Mouse (Mus musculus): ENCODE results near the gene Mst1. TPM values are rescaled to one million over a fixed set of nuclear protein-coding genes. Genes with fewer than 3 reads are reported as not detected.
A peak's percentile ranks its signal among the peaks of the same experiment; 100 is the strongest.

Mst1 gene
- polyA plus RNA-seq, 1 experiment from 2014 or later = 1.6 TPM

GRCm38 (mm10) chr9:108067199-108067598 lies 13.0 kb upstream of the Mst1 start:
- H3K27ac ChIP-seq = no peak overlapping the region
- no peak for DNase-seq (ENCODE audit: low spot score)
- H3K36me3 ChIP-seq = peaks cover 67% of the 10 kb centered on the region
- peaks cover 22% of the 10 kb centered on the region for H3K4me1 ChIP-seq
- H3K27me3 ChIP-seq (ENCODE audit: insufficient read depth, poor library complexity, severe bottlenecking) = no peaks in the 10 kb centered on the region
- H3K4me3 ChIP-seq = no peak overlapping the region
- WGBS = 80% methylated on average over 7 of the region's 7 CpGs
- H3K9me3 ChIP-seq = no peaks in the 10 kb centered on the region

- Histone ChIP-seq H3K9me3 (no peaks in the 10 kb centered on the region), H3K27ac (no peak overlapping the region; the same call in 1 of the 2 replicates)
Observed at GRCm38 (mm10) chr9:108067900-108068299, 12.3 kb upstream of the Mst1 start.

DNA sequence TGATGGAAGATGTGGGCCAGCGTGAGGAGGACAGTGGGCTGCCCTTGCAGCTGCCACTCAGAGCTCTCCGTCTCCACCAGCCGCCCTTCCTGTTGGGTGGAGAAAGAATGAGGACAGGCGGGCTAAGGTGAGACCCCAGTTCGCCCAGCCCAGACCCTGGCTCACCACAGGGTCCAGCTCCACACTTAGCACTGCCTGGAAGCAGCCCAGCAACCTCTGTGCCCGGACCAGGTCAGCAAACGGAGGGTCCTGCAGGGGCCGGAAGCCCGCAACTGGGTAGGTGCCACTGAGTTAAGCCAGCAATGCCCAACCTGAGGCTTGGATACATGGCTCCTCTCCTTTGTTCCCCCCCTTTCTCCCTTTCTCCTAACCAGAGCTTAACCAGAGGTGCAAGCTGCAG lies 11.2 kb upstream of the Mst1 start:
- Histone ChIP-seq H3K27ac (no peak overlapping the region), H3K9me3 (no peaks in the 10 kb centered on the region), H3K4me3 (no peak overlapping the region), H3K36me3 (peaks cover 56% of the 10 kb centered on the region), H3K4me1 (peaks cover 37% of the 10 kb centered on the region), H3K27me3 (ENCODE audit: insufficient read depth, poor library complexity, severe bottlenecking) (no peaks in the 10 kb centered on the region)
- DNase-seq (ENCODE audit: low spot score) = no peak
- WGBS = 86% methylated on average over 9 of the region's 9 CpGs

More at GRCm38 (mm10) chr9:108067900-108068299, 12.3 kb upstream of the Mst1 start:
- DNase-seq (ENCODE audit: low spot score) = peak; percentile 94
- Histone ChIP-seq H3K36me3 (peaks cover 60% of the 10 kb centered on the region), H3K4me3 (no peak overlapping the region), H3K4me1 (peaks cover 29% of the 10 kb centered on the region), H3K27me3 (ENCODE audit: insufficient read depth, poor library complexity, severe bottlenecking) (no peaks in the 10 kb centered on the region)
- WGBS = 19% methylated on average over 8 of the region's 8 CpGs

GRCm38 (mm10) chr9:108069529-108069928 lies 10.7 kb upstream of the Mst1 start:
- H3K4me3 ChIP-seq = no peak overlapping the region
- H3K9me3 ChIP-seq = no peaks in the 10 kb centered on the region
- 86% methylated on average over 7 of the region's 7 CpGs for WGBS
- H3K27me3 ChIP-seq (ENCODE audit: insufficient read depth, poor library complexity, severe bottlenecking) = no peaks in the 10 kb centered on the region
- peaks cover 51% of the 10 kb centered on the region for H3K36me3 ChIP-seq
- peaks cover 34% of the 10 kb centered on the region for H3K4me1 ChIP-seq
- DNase-seq (ENCODE audit: low spot score) = no peak
- H3K27ac ChIP-seq = no peak overlapping the region

DNA sequence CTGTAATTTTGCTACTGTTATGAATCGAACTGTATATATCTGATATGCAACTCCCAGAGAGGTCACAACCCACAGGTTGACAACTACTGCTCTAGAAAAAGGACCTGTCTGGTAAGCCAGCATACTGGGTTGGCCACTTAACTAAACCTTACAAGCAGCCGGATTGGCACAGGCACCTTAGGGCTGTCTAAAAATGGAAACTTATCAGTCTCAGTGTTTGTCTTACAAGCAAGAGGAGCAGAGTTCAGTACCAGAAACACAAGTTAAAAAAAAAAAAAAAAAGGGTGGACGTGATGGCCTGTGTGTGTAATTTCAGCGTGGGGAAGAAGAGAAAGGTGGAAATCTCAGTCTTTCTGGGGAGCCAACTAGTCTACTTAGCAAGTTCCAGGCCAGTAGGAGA lies 8.4 kb upstream of the Mst1 start:
- Histone ChIP-seq H3K27ac (peak overlapping the region; percentile 63; the same call in 1 of the 2 replicates), H3K4me1 (peaks cover 34% of the 10 kb centered on the region), H3K4me3 (no peak overlapping the region), H3K9me3 (no peaks in the 10 kb centered on the region), H3K36me3 (peaks cover 41% of the 10 kb centered on the region), H3K27me3 (ENCODE audit: insufficient read depth, poor library complexity, severe bottlenecking) (no peaks in the 10 kb centered on the region)
- WGBS = 51% methylated on average over 4 of the region's 4 CpGs
- no peak for DNase-seq (ENCODE audit: low spot score)

DNA sequence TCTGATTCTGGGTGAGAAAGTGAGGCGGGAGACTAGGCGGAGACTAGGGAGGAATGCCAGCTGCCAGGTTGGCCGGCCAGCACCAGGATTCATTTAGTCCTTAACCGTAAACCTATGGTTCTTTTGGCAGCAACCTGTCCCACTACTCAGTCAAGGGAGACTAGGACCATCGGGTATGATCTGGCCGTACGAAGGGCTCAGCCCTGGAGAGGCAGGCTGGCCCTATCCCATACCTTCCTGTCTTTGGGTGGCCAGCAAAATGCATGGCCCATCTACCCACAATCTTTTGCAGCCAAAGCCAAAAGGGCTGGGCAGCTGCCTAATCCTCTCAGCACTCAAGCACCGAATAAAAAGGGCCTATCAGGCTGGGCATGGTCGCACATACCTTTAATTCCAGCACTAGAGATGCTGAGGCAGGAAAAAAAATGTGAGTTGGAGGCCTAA lies 7.7 kb upstream of the Mst1 start:
- Histone ChIP-seq H3K9me3 (no peaks in the 10 kb centered on the region), H3K27me3 (ENCODE audit: insufficient read depth, poor library complexity, severe bottlenecking) (no peaks in the 10 kb centered on the region), H3K36me3 (peaks cover 40% of the 10 kb centered on the region), H3K4me3 (no peak overlapping the region), H3K27ac (peak overlapping the region; percentile 63), H3K4me1 (peaks cover 37% of the 10 kb centered on the region)
- DNase-seq (ENCODE audit: low spot score) = no peak
- 38% methylated on average over 9 of the region's 9 CpGs for WGBS

- Histone ChIP-seq H3K27me3 (ENCODE audit: insufficient read depth, poor library complexity, severe bottlenecking) (no peaks in the 10 kb centered on the region), H3K9me3 (no peaks in the 10 kb centered on the region), H3K4me3 (no peak overlapping the region), H3K36me3 (peaks cover 39% of the 10 kb centered on the region), H3K27ac (peak overlapping the region; percentile 69), H3K4me1 (peaks cover 45% of the 10 kb centered on the region)
- DNase-seq (ENCODE audit: low spot score) = no peak
- 60% methylated on average over 7 of the region's 7 CpGs for WGBS
Observed at GRCm38 (mm10) chr9:108073141-108073930, 6.9 kb upstream of the Mst1 start.

DNA sequence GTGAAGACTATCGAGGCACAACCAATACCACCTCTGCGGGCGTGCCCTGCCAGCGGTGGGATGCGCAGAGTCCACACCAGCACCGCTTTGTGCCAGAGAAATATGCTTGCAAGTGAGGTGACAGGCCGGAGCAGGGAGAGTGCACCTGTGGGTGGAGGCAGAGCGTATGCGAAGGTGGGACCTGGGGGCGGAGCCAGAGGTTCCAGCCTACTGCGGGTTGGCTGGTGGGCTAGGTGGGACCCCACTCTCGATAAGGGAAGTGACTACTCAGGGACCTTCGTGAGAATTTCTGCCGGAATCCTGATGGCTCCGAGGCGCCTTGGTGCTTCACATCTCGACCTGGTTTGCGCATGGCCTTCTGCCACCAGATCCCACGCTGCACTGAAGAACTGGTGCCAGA lies 2.3 kb downstream of the Mst1 start:
- peak overlapping the region; percentile 35 for H3K4me3 ChIP-seq
- H3K4me1 ChIP-seq = peaks cover 55% of the 10 kb centered on the region
- peak overlapping the region; percentile 90 for H3K27ac ChIP-seq
- 7% methylated on average over 19 of the region's 19 CpGs for WGBS
- H3K9me3 ChIP-seq = no peaks in the 10 kb centered on the region
- H3K27me3 ChIP-seq (ENCODE audit: insufficient read depth, poor library complexity, severe bottlenecking) = peaks cover 50% of the 10 kb centered on the region
- DNase-seq (ENCODE audit: low spot score) = no peak
- H3K36me3 ChIP-seq = peaks cover 38% of the 10 kb centered on the region

GRCm38 (mm10) chr9:108082988-108083431 lies 2.8 kb downstream of the Mst1 start, which contains the start of gene Rnf123:
Rnf123 (minus strand) TSS chr9:108083346.
- 30% methylated on average over 12 of the region's 12 CpGs for WGBS
- DNase-seq (ENCODE audit: low spot score) = no peak
- Histone ChIP-seq H3K27ac (peak within 1 kb of the TSS; percentile 90), H3K36me3 (peaks cover 43% of the 10 kb centered on the region), H3K4me1 (peaks cover 50% of the 10 kb centered on the region), H3K4me3 (peak within 1 kb of the TSS; percentile 35), H3K9me3 (no peaks in the 10 kb centered on the region), H3K27me3 (ENCODE audit: insufficient read depth, poor library complexity, severe bottlenecking) (peaks cover 50% of the 10 kb centered on the region)

- no peak for DNase-seq (ENCODE audit: low spot score)
- peak overlapping the region; percentile 90; the same call in 1 of the 2 replicates for H3K27ac ChIP-seq
- 50% methylated on average over 6 of the region's 6 CpGs for WGBS
- no peaks in the 10 kb centered on the region for H3K9me3 ChIP-seq
- 0 out of 2 replicates have a peak overlapping the region, but pooled peaks have one; percentile 35 for H3K4me3 ChIP-seq
- H3K27me3 ChIP-seq (ENCODE audit: insufficient read depth, poor library complexity, severe bottlenecking) = peaks cover 50% of the 10 kb centered on the region
- H3K4me1 ChIP-seq = peaks cover 45% of the 10 kb centered on the region
- H3K36me3 ChIP-seq = peaks cover 48% of the 10 kb centered on the region
Observed at GRCm38 (mm10) chr9:108083561-108083960, 3.3 kb downstream of the Mst1 start.

DNA sequence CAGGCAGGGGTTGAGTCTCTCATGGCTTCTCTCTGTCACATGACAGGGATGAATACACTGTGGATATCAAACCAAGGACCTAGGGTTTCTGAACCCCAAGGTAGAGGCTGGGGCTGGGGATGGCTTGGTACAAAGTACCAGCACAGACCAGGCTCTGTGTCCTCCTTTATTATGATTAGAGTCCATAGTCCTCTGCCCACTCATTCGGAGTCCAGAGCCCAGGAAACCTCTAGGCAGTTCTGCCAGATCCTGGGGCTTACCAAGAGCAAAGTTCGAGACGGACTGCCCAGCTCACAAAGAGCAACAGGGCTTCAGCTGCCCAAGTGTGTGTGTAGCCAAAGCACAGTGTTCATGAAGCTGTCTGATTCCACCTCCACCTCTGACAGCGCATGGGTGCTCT lies 5.0 kb downstream of the Mst1 start:
- H3K27me3 ChIP-seq (ENCODE audit: insufficient read depth, poor library complexity, severe bottlenecking) = peaks cover 46% of the 10 kb centered on the region
- peaks cover 34% of the 10 kb centered on the region for H3K4me1 ChIP-seq
- WGBS = 96% methylated on average over 4 of the region's 4 CpGs
- no peak for DNase-seq (ENCODE audit: low spot score)
- H3K27ac ChIP-seq = no peak overlapping the region
- no peak overlapping the region for H3K4me3 ChIP-seq
- peaks cover 65% of the 10 kb centered on the region for H3K36me3 ChIP-seq
- H3K9me3 ChIP-seq = no peaks in the 10 kb centered on the region

DNA sequence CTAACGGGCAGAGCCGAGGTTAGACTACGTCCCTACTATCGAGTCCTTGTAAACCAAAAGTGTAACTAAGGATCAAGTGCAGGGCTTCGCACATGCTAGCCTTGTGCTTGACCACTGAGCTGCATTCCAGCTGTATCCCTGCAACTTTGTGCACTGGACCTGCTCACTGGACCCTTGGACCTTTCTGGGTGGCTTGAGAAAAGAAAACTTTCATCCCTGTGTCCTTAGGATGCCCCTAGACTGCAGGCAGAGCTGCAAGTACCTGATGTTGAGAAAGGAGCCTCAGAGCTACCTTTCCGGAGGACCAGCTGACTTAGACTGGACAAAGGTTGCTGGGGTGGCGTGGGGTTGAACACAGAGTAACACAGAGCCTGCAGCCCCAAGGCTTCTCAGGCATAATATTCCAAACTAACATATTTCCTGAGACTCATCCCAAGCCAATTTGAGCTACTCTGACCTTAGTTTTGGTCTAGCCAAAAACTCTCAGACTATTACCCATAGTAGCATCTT lies 10.4 kb downstream of the Mst1 start:
- Histone ChIP-seq H3K27ac (no peak overlapping the region), H3K4me3 (no peak overlapping the region), H3K36me3 (peaks cover 73% of the 10 kb centered on the region), H3K27me3 (ENCODE audit: insufficient read depth, poor library complexity, severe bottlenecking) (no peaks in the 10 kb centered on the region), H3K9me3 (no peaks in the 10 kb centered on the region), H3K4me1 (peaks cover 25% of the 10 kb centered on the region)
- no peak for DNase-seq (ENCODE audit: low spot score)
- 93% methylated on average over 7 of the region's 7 CpGs for WGBS

DNA sequence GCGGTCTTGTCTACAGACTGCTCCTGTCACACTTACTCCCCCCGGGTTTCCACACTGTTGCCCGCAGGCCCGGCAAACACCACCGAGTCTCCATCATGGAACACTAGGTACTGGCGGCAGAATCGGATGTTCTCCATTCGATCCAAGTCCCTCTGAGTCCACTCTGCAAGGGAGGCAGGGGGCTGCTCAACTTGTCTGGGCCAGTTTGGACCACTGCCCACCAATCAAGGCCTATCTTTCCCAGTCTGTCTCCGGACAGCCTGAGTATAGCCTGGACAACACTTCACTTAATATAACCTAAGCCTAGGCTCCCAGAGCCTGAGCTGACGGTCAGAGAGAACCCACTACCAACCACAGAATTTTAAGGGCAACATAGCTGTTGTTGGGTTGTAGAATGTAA lies 13.3 kb downstream of the Mst1 start:
- peaks cover 44% of the 10 kb centered on the region for H3K36me3 ChIP-seq
- peak overlapping the region; percentile 92 for H3K27ac ChIP-seq
- 66% methylated on average over 10 of the region's 10 CpGs for WGBS
- H3K27me3 ChIP-seq (ENCODE audit: insufficient read depth, poor library complexity, severe bottlenecking) = no peaks in the 10 kb centered on the region
- H3K4me1 ChIP-seq = peaks cover 48% of the 10 kb centered on the region
- DNase-seq (ENCODE audit: low spot score) = no peak
- H3K4me3 ChIP-seq = peak overlapping the region; percentile 77
- no peaks in the 10 kb centered on the region for H3K9me3 ChIP-seq
